Mouse (Mus musculus): Measurements from ENCODE around the gene Pou2af1. TPM values are rescaled to one million over a fixed set of nuclear protein-coding genes. Genes with fewer than 3 reads are reported as not detected.

Pou2af1 gene
- polyA plus RNA-seq, 1 experiment = 0.52 TPM

DNA sequence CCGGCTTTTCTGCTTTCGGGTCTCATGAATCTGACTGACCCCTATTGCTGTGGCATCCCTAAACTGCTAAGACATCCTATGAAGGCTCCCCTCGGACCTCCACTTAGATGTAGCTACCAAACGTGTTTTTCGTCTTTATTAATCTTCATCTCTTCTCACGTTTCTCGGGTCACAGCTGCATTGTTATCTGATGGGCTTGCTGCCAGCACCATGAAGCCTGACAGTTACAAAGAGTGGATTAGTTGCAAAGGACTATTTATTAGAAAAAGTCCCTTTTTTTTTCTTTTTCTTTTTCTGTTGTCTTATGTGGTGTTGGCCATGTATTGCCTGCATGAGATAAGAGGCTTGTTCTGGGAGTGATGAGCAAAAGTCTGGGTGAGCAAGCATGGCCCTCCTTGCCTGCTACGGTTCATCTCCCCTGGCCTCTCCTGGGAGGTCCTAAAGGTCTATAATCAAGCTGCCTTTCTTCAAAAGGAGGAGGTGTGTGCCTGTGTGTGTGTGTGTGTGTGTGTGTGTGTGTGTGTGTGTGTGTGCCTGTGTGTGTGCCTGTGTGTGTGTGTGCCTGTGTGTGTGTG, 38.5 kb upstream of the Pou2af1 start:
- no peak overlapping the region for H3K27ac ChIP-seq (ENCODE audit: control insufficient read depth, insufficient read depth, low read depth, low read length)
- H3K36me3 ChIP-seq (ENCODE audit: control insufficient read depth, insufficient read depth, low read length) = no peaks in the 10 kb centered on the region
- H3K4me3 ChIP-seq (ENCODE audit: control insufficient read depth, low read depth, low read length) = no peak overlapping the region
- no peaks in the 10 kb centered on the region for H3K4me1 ChIP-seq (ENCODE audit: control insufficient read depth, insufficient read depth, low read length)
- no peaks in the 10 kb centered on the region for H3K27me3 ChIP-seq (ENCODE audit: control insufficient read depth, insufficient read depth, low read length)
- no peak for TF ChIP-seq CTCF (IDR thresholded peaks at IDR 0.05; ENCODE audit: control insufficient read depth, insufficient read depth, insufficient replicate concordance, low read depth, low read length)
- no peak for TF ChIP-seq POLR2A (IDR thresholded peaks at IDR 0.05; ENCODE audit: control insufficient read depth, low read depth, low read length)

GRCm38 (mm10) chr9:51175722-51176121, 37.8 kb upstream of the Pou2af1 start:
- no peak for TF ChIP-seq POLR2A (IDR thresholded peaks at IDR 0.05; ENCODE audit: control insufficient read depth, low read depth, low read length)
- no peak for TF ChIP-seq CTCF (IDR thresholded peaks at IDR 0.05; ENCODE audit: control insufficient read depth, insufficient read depth, insufficient replicate concordance, low read depth, low read length)
- Histone ChIP-seq H3K27ac (ENCODE audit: control insufficient read depth, insufficient read depth, low read depth, low read length) (no peak overlapping the region), H3K27me3 (ENCODE audit: control insufficient read depth, insufficient read depth, low read length) (no peaks in the 10 kb centered on the region), H3K36me3 (ENCODE audit: control insufficient read depth, insufficient read depth, low read length) (no peaks in the 10 kb centered on the region), H3K4me1 (ENCODE audit: control insufficient read depth, insufficient read depth, low read length) (no peaks in the 10 kb centered on the region), H3K4me3 (ENCODE audit: control insufficient read depth, low read depth, low read length) (no peak overlapping the region)

- H3K4me3 ChIP-seq (ENCODE audit: control insufficient read depth, low read depth, low read length) = no peak overlapping the region
- no peaks in the 10 kb centered on the region for H3K36me3 ChIP-seq (ENCODE audit: control insufficient read depth, insufficient read depth, low read length)
- no peaks in the 10 kb centered on the region for H3K4me1 ChIP-seq (ENCODE audit: control insufficient read depth, insufficient read depth, low read length)
- H3K27ac ChIP-seq (ENCODE audit: control insufficient read depth, insufficient read depth, low read depth, low read length) = no peak overlapping the region
- H3K27me3 ChIP-seq (ENCODE audit: control insufficient read depth, insufficient read depth, low read length) = no peaks in the 10 kb centered on the region
- TF ChIP-seq POLR2A (IDR thresholded peaks at IDR 0.05; ENCODE audit: control insufficient read depth, low read depth, low read length) (no peak), CTCF (IDR thresholded peaks at IDR 0.05; ENCODE audit: control insufficient read depth, insufficient read depth, insufficient replicate concordance, low read depth, low read length) (no peak)
These were observed 35.2 kb upstream of the Pou2af1 start for GRCm38 (mm10) chr9:51178297-51178696.

DNA sequence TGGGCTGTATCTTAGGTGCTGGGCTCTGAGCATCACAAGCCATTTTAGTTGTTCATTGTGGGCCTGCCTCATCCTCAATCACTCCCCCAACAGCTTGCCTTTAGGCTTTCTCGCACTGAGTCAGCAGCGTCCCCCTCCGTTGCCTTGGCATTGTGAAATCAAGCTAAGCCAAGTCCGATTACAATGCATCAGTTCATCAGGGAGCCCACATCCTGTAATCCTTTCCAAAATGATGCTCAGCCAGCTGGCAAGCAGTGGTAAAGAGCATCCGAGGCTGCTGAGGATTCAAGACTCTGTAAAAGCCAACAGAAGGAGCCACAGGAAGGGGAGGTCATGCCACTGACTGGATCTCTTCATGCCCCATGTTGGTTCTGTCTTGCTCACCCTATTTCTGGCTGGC, 32.9 kb upstream of the Pou2af1 start:
- Histone ChIP-seq H3K27me3 (ENCODE audit: control insufficient read depth, insufficient read depth, low read length) (no peaks in the 10 kb centered on the region), H3K36me3 (ENCODE audit: control insufficient read depth, insufficient read depth, low read length) (no peaks in the 10 kb centered on the region), H3K27ac (ENCODE audit: control insufficient read depth, insufficient read depth, low read depth, low read length) (no peak overlapping the region), H3K4me1 (ENCODE audit: control insufficient read depth, insufficient read depth, low read length) (no peaks in the 10 kb centered on the region), H3K4me3 (ENCODE audit: control insufficient read depth, low read depth, low read length) (no peak overlapping the region)
- TF ChIP-seq POLR2A (IDR thresholded peaks at IDR 0.05; ENCODE audit: control insufficient read depth, low read depth, low read length) (no peak), CTCF (IDR thresholded peaks at IDR 0.05; ENCODE audit: control insufficient read depth, insufficient read depth, insufficient replicate concordance, low read depth, low read length) (no peak)

GRCm38 (mm10) chr9:51182716-51183710, 30.5 kb upstream of the Pou2af1 start:
- Histone ChIP-seq H3K4me3 (ENCODE audit: control insufficient read depth, low read depth, low read length) (no peak overlapping the region), H3K36me3 (ENCODE audit: control insufficient read depth, insufficient read depth, low read length) (no peaks in the 10 kb centered on the region), H3K27ac (ENCODE audit: control insufficient read depth, insufficient read depth, low read depth, low read length) (no peak overlapping the region), H3K4me1 (ENCODE audit: control insufficient read depth, insufficient read depth, low read length) (no peaks in the 10 kb centered on the region), H3K27me3 (ENCODE audit: control insufficient read depth, insufficient read depth, low read length) (no peaks in the 10 kb centered on the region)
- TF ChIP-seq CTCF (IDR thresholded peaks at IDR 0.05; ENCODE audit: control insufficient read depth, insufficient read depth, insufficient replicate concordance, low read depth, low read length) (no peak), POLR2A (IDR thresholded peaks at IDR 0.05; ENCODE audit: control insufficient read depth, low read depth, low read length) (no peak)

DNA sequence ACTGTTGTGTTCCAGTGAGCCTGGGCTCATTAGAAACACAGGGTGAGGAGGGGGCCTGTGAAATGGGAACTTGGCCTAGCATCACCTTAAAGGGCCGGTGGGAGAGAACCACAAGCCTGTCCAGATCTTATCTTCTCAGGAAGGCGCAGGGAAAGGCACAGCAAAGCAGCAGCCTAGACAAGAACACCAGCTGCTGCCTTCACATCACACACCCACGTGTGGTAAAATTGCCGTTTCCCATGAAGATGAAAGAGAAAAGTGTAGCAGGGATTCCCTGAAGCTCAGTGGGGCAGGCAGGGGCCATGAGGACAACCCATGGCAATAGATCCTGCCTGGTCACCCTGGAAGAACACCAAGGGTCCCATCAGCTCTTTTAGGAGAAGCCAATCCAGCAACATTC, 28.1 kb upstream of the Pou2af1 start:
- no peak for TF ChIP-seq CTCF (IDR thresholded peaks at IDR 0.05; ENCODE audit: control insufficient read depth, insufficient read depth, insufficient replicate concordance, low read depth, low read length)
- TF ChIP-seq POLR2A (IDR thresholded peaks at IDR 0.05; ENCODE audit: control insufficient read depth, low read depth, low read length) = no peak
- Histone ChIP-seq H3K36me3 (ENCODE audit: control insufficient read depth, insufficient read depth, low read length) (no peaks in the 10 kb centered on the region), H3K27me3 (ENCODE audit: control insufficient read depth, insufficient read depth, low read length) (no peaks in the 10 kb centered on the region), H3K27ac (ENCODE audit: control insufficient read depth, insufficient read depth, low read depth, low read length) (no peak overlapping the region), H3K4me3 (ENCODE audit: control insufficient read depth, low read depth, low read length) (no peak overlapping the region), H3K4me1 (ENCODE audit: control insufficient read depth, insufficient read depth, low read length) (no peaks in the 10 kb centered on the region)

DNA sequence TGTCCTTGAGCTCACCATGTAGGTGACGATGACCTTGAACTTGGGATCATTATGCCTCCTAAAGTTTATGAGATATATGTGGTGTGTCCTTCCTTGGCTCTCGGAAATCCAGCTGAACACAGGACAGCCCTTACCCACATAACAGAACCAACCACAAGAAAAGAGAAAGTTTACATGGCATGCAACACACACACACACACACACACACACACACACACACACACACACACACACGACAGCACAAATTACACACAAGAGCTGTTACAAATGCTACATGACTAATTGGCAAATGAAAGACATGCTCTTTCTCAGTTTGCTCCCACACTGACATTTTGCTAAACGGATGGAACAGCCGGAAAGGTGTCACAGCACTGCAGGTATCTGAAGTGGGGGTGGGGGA, 27.6 kb upstream of the Pou2af1 start:
- no peaks in the 10 kb centered on the region for H3K36me3 ChIP-seq (ENCODE audit: control insufficient read depth, insufficient read depth, low read length)
- no peaks in the 10 kb centered on the region for H3K4me1 ChIP-seq (ENCODE audit: control insufficient read depth, insufficient read depth, low read length)
- no peak overlapping the region for H3K4me3 ChIP-seq (ENCODE audit: control insufficient read depth, low read depth, low read length)
- no peak overlapping the region for H3K27ac ChIP-seq (ENCODE audit: control insufficient read depth, insufficient read depth, low read depth, low read length)
- TF ChIP-seq CTCF (IDR thresholded peaks at IDR 0.05; ENCODE audit: control insufficient read depth, insufficient read depth, insufficient replicate concordance, low read depth, low read length) = no peak
- TF ChIP-seq POLR2A (IDR thresholded peaks at IDR 0.05; ENCODE audit: control insufficient read depth, low read depth, low read length) = no peak
- H3K27me3 ChIP-seq (ENCODE audit: control insufficient read depth, insufficient read depth, low read length) = no peaks in the 10 kb centered on the region

Measured in testis, adult 2 months (tissue).